Mouse (Mus musculus): ENCODE results near the gene Rin1. TPM values are rescaled to one million over a fixed set of nuclear protein-coding genes. Genes with fewer than 3 reads are reported as not detected.

Gene Rin1
- polyA plus RNA-seq, 1 experiment from 2014 or later: 0.64 TPM

DNA sequence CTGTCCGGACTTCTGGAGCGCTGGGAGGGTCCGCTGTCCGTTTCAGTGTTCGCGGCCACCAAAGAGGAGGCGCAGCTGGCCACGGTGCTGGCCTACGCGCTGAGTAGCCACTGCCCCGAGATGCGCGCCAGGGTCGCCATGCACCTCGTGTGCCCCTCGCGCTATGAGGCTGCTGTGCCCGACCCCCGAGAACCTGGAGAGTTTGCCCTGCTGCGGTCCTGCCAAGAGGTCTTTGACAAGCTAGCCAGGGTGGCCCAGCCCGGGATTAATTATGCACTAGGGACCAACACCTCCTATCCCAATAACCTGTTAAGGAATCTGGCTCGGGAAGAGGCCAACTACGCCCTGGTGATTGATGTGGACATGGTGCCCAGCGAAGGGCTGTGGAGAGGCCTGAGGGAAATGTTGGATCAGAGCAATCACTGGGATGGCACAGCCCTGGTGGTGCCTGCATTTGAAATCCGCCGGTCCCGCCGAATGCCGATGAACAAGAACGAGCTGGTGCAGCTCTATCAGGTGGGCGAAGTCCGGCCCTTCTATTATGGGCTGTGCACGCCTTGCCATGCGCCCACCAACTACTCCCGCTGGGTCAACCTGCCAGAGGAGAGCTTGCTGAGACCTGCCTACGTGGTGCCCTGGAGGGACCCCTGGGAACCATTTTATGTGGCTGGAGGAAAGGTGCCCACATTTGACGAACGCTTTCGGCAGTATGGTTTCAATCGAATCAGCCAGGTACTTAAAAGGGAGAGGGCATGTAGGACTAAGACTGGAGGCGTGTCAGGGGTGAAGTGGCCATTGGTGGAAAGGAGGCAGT, 10.8 kb upstream of the Rin1 start:
- Histone ChIP-seq H3K9me3 (ENCODE audit: control insufficient read depth, low read length) (no peaks in the 10 kb centered on the region), H3K4me3 (ENCODE audit: low read length) (peak overlapping the region; percentile 92), H3K4me2 (ENCODE audit: low read length) (peak overlapping the region; percentile 96), H3K9ac (ENCODE audit: low read depth, low read length) (peak overlapping the region; percentile 88), H3K27me3 (replicated peaks; ENCODE audit: control insufficient read depth, insufficient read depth, low read length) (no peaks in the 10 kb centered on the region), H3K27ac (ENCODE audit: low read depth, low read length) (peak overlapping the region; percentile 87), H3K36me3 (ENCODE audit: control insufficient read depth, insufficient read depth, low read length) (peaks cover 2% of the 10 kb centered on the region; the same call in 1 of the 2 replicates), H3K4me1 (ENCODE audit: control insufficient read depth, insufficient read depth, low read depth, low read length) (peaks cover 27% of the 10 kb centered on the region)
- WGBS: 12% methylated on average over 41 of the region's 41 CpGs
- peak; percentile 6; the same call in 1 of the 2 replicates for ATAC-seq

DNA sequence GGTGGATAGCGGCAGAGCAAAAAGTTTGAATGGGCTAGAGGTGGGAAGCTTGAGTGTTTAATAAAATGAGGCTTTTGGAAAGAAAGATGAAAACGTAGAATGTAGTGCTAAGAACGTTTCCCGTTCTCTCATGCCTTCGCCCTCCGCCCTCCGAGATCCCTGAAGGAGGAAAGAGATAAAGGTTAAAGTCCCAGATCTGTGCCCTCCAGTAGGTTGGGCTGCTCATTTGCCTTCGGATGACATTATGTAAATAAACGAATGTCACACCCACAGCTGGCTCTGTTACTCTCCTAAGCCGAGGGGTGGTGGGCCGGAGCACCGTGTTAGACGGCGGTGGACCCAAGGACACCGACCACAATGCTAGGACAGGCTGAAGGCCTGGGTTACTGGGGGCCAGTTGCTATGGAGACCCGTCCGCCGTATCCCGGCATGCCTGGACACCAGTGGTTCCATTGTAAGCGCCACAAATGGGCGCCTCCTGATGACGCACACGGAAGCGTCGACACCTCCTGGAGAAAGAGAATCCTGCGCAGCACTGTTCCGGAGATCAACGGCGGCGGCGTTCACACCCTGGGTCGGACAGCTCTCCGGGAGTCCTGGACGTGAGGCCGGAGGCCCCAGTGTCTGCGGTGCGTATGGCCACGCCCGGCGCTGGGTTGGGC, 9.3 kb upstream of the Rin1 start, which contains the start of gene Brms1:
Gene Brms1 (plus strand): TSS at position 493 of the 662 bp plus-strand sequence.
- Histone ChIP-seq H3K4me3 (ENCODE audit: low read length) (peak within 1 kb of the TSS; percentile 92), H3K36me3 (ENCODE audit: control insufficient read depth, insufficient read depth, low read length) (peaks cover 5% of the 10 kb centered on the region; the same call in 1 of the 2 replicates), H3K9ac (ENCODE audit: low read depth, low read length) (peak within 1 kb of the TSS; percentile 83), H3K9me3 (ENCODE audit: control insufficient read depth, low read length) (no peaks in the 10 kb centered on the region), H3K27ac (ENCODE audit: low read depth, low read length) (peak within 1 kb of the TSS; percentile 67; the same call in 1 of the 2 replicates), H3K27me3 (replicated peaks; ENCODE audit: control insufficient read depth, insufficient read depth, low read length) (no peaks in the 10 kb centered on the region), H3K4me1 (ENCODE audit: control insufficient read depth, insufficient read depth, low read depth, low read length) (peaks cover 27% of the 10 kb centered on the region), H3K4me2 (ENCODE audit: low read length) (peak within 1 kb of the TSS; percentile 96)
- 7% methylated on average over 40 of the region's 40 CpGs for WGBS
- peak; percentile 67 for ATAC-seq

DNA sequence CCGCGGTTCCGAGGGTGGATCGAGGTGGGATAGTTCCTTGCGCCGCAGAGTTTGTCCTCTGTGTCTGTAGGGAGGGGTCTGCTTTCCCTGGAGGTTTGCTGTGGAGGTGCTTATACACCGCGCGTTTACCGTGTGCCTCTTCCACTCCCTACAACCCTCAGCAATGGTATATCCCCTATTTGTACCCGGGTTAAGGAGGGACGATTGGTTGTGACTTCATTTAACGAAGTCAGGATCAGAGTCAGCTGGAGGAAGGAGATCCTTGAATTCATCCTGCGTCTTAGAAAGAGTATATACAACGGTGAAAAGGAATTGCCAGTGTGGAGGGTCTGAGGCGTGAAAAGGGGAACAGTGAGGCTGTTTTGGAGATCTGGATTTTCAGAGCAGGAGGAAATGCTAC, 8.7 kb upstream of the Rin1 start:
- Histone ChIP-seq H3K9me3 (ENCODE audit: control insufficient read depth, low read length) (no peaks in the 10 kb centered on the region), H3K4me2 (ENCODE audit: low read length) (peak overlapping the region; percentile 96), H3K4me3 (ENCODE audit: low read length) (peak overlapping the region; percentile 92), H3K27me3 (replicated peaks; ENCODE audit: control insufficient read depth, insufficient read depth, low read length) (no peaks in the 10 kb centered on the region), H3K36me3 (ENCODE audit: control insufficient read depth, insufficient read depth, low read length) (peaks cover 9% of the 10 kb centered on the region; the same call in 1 of the 2 replicates), H3K4me1 (ENCODE audit: control insufficient read depth, insufficient read depth, low read depth, low read length) (peaks cover 27% of the 10 kb centered on the region), H3K27ac (ENCODE audit: low read depth, low read length) (no peak overlapping the region), H3K9ac (ENCODE audit: low read depth, low read length) (peak overlapping the region; percentile 83)
- no peak for ATAC-seq
- WGBS: 3% methylated on average over 16 of the region's 16 CpGs

DNA sequence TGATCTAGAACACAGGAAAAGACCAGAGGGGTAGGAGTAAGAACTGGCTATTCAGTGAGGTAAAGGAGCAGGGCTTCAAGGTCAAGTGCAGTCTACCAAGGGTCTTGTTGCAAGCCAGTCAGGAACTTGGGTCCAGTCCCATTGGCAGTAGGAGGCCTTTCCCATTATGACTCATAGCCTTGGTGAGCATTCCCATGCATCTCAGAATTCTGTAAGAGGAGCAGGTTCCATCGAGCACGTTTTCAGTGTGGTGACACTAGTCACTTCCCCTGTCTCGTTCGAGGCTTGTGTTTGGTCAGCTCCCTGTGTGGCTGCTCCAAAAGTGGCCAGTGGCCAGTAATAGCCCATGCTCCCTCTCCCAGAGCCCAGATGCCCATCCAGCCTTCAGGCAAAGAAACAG, 4.8 kb upstream of the Rin1 start:
- Histone ChIP-seq H3K4me3 (ENCODE audit: low read length) (no peak overlapping the region), H3K4me2 (ENCODE audit: low read length) (no peak overlapping the region), H3K36me3 (ENCODE audit: control insufficient read depth, insufficient read depth, low read length) (peaks cover 18% of the 10 kb centered on the region), H3K9ac (ENCODE audit: low read depth, low read length) (no peak overlapping the region), H3K27ac (ENCODE audit: low read depth, low read length) (no peak overlapping the region), H3K9me3 (ENCODE audit: control insufficient read depth, low read length) (no peaks in the 10 kb centered on the region), H3K4me1 (ENCODE audit: control insufficient read depth, insufficient read depth, low read depth, low read length) (peaks cover 17% of the 10 kb centered on the region), H3K27me3 (replicated peaks; ENCODE audit: control insufficient read depth, insufficient read depth, low read length) (peaks cover 8% of the 10 kb centered on the region; the same call in 1 of the 2 replicates)
- 85% methylated on average over 4 of the region's 4 CpGs for WGBS
- no peak for ATAC-seq

DNA sequence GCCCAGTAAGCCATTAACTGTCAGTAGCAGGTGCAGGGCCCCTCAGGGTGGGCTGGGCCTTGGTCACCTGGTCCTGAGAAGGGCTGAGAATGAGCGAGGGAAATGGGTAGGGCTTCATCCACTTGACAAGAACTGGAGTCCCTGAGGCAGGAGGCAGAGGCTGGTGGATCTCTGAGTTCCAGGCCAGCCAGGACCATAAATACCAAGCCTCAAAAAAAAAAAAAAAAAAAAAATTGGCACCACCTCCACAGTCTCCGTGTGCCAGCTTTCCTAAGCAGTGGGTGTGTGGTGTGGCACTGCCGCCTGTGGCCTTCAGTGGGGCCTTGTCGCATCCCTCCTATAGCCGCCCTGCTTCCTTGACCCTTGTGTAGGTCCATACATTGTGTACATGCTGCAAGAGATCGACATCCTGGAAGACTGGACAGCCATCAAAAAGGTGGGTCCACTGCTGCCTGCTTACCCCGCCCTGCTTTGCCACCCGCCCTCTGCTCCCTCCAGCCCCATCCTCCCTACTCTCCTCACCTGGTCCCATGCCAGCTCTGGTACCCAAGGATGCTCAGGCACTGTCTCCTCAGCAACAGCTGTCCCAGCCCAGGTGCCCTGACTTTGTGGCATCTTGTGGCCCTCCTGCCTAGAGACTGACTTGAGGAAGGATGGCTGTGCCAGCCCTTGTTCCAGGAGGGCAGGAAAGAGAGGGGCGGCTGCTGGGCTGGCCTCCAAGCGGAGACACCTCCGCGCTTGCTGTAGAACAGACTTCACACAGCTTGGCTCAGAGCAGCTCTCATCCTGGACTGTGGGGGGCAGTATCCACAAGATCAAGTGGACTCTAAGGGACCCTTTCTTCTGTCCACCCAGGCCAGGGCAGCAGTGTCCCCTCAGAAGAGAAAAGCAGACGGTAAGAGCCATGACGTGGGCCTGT, 1.9 kb upstream of the Rin1 start:
- Histone ChIP-seq H3K27ac (ENCODE audit: low read depth, low read length) (no peak overlapping the region), H3K9me3 (ENCODE audit: control insufficient read depth, low read length) (no peaks in the 10 kb centered on the region), H3K36me3 (ENCODE audit: control insufficient read depth, insufficient read depth, low read length) (peaks cover 18% of the 10 kb centered on the region), H3K4me3 (ENCODE audit: low read length) (no peak overlapping the region), H3K9ac (ENCODE audit: low read depth, low read length) (no peak overlapping the region), H3K4me1 (ENCODE audit: control insufficient read depth, insufficient read depth, low read depth, low read length) (peaks cover 8% of the 10 kb centered on the region), H3K27me3 (replicated peaks; ENCODE audit: control insufficient read depth, insufficient read depth, low read length) (peaks cover 33% of the 10 kb centered on the region), H3K4me2 (ENCODE audit: low read length) (no peak overlapping the region)
- ATAC-seq: no peak
- 83% methylated on average over 14 of the region's 14 CpGs for WGBS

DNA sequence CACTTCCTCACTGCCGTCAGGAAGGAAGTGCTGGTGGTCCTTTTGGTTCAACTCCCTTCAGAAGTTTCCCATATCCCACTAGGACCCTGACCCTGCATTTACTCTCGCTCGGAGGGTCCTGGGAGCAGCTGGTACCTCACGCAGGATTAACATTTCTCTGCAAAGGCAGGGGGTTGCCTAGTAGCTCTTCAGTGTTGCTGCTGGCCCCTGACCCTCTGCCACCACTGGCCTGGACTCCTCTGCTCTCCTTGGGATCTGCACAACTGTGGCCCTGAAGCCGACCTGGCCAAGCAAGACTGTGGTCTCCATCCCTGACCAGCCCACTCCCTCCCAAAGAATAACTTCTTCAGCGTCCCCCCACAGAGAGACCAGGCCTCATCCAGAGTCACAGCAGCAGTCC, 956 bp upstream of the Rin1 start:
- peaks cover 33% of the 10 kb centered on the region for H3K27me3 ChIP-seq (replicated peaks; ENCODE audit: control insufficient read depth, insufficient read depth, low read length)
- 83% methylated on average over 6 of the region's 6 CpGs for WGBS
- peaks cover 8% of the 10 kb centered on the region for H3K4me1 ChIP-seq (ENCODE audit: control insufficient read depth, insufficient read depth, low read depth, low read length)
- no peak overlapping the region for H3K4me3 ChIP-seq (ENCODE audit: low read length)
- peaks cover 16% of the 10 kb centered on the region for H3K36me3 ChIP-seq (ENCODE audit: control insufficient read depth, insufficient read depth, low read length)
- no peak for ATAC-seq
- H3K27ac ChIP-seq (ENCODE audit: low read depth, low read length): no peak overlapping the region
- H3K4me2 ChIP-seq (ENCODE audit: low read length): no peak overlapping the region
- H3K9me3 ChIP-seq (ENCODE audit: control insufficient read depth, low read length): no peaks in the 10 kb centered on the region
- no peak overlapping the region; the same call in 1 of the 2 replicates for H3K9ac ChIP-seq (ENCODE audit: low read depth, low read length)

GRCm38 (mm10) chr19:5051031-5051430, 750 bp downstream of the Rin1 start:
- no peak overlapping the region for H3K4me3 ChIP-seq (ENCODE audit: low read length)
- H3K4me1 ChIP-seq (ENCODE audit: control insufficient read depth, insufficient read depth, low read depth, low read length): peaks cover 8% of the 10 kb centered on the region
- H3K4me2 ChIP-seq (ENCODE audit: low read length): peak overlapping the region; percentile 36
- peaks cover 14% of the 10 kb centered on the region for H3K36me3 ChIP-seq (ENCODE audit: control insufficient read depth, insufficient read depth, low read length)
- no peak overlapping the region; the same call in 1 of the 2 replicates for H3K9ac ChIP-seq (ENCODE audit: low read depth, low read length)
- no peak overlapping the region for H3K27ac ChIP-seq (ENCODE audit: low read depth, low read length)
- H3K9me3 ChIP-seq (ENCODE audit: control insufficient read depth, low read length): no peaks in the 10 kb centered on the region
- ATAC-seq: no peak
- peaks cover 35% of the 10 kb centered on the region for H3K27me3 ChIP-seq (replicated peaks; ENCODE audit: control insufficient read depth, insufficient read depth, low read length)
- 9% methylated on average over 17 of the region's 17 CpGs for WGBS

GRCm38 (mm10) chr19:5051515-5051914, 1.2 kb downstream of the Rin1 start:
- Histone ChIP-seq H3K4me3 (ENCODE audit: low read length) (no peak overlapping the region), H3K27ac (ENCODE audit: low read depth, low read length) (no peak overlapping the region), H3K36me3 (ENCODE audit: control insufficient read depth, insufficient read depth, low read length) (peaks cover 10% of the 10 kb centered on the region), H3K27me3 (replicated peaks; ENCODE audit: control insufficient read depth, insufficient read depth, low read length) (peaks cover 35% of the 10 kb centered on the region), H3K4me2 (ENCODE audit: low read length) (no peak overlapping the region), H3K4me1 (ENCODE audit: control insufficient read depth, insufficient read depth, low read depth, low read length) (peaks cover 8% of the 10 kb centered on the region), H3K9ac (ENCODE audit: low read depth, low read length) (no peak overlapping the region; the same call in 1 of the 2 replicates), H3K9me3 (ENCODE audit: control insufficient read depth, low read length) (no peaks in the 10 kb centered on the region)
- ATAC-seq: no peak
- 41% methylated on average over 3 of the region's 3 CpGs for WGBS

Data from hindbrain, embryonic 16.5 days (tissue).